Mouse (Mus musculus) MEL (cell line): ENCODE measurements around the gene Yrdc.

ENCODE experiments used
- CTCF ChIP-seq, 3 experiments: IDR thresholded peaks in 2 of 3; conservative IDR thresholded peaks in 1 of 3; 2 replicates each; pipeline ENCODE4 v1.5.1; 2011 to 2012; ENCODE audit warnings: low read length in 3 of 3, low read depth in 2 of 3, mild to moderate bottlenecking in 2 of 3, improper control_type of control experiment in 1 of 3, inconsistent platforms in 1 of 3, mixed read lengths in 1 of 3, moderate library complexity in 1 of 3; ENCODE audit not compliant: control insufficient read depth in 1 of 3, insufficient read depth in 1 of 3, poor library complexity in 1 of 3, severe bottlenecking in 1 of 3
- GATA1 ChIP-seq: IDR thresholded peaks from 2 replicates; pipeline ENCODE4 v1.6.1; 2011; ENCODE audit warnings: low read depth, low read length, improper control_type of control experiment
- HCFC1 ChIP-seq: IDR thresholded peaks from 2 replicates; pipeline ENCODE4 v1.6.1; 2012; ENCODE audit warnings: low read depth, mild to moderate bottlenecking, inconsistent platforms, low read length, improper control_type of control experiment, moderate library complexity
- MAFK ChIP-seq: IDR thresholded peaks from 2 replicates; pipeline ENCODE4 v1.6.1; 2011; ENCODE audit warnings: low read depth, mild to moderate bottlenecking, low read length, improper control_type of control experiment, borderline replicate concordance
- ZKSCAN1 ChIP-seq: IDR thresholded peaks from 2 replicates; pipeline ENCODE4 v1.6.1; 2012; ENCODE audit warnings: low read depth, mild to moderate bottlenecking, inconsistent platforms, low read length, improper control_type of control experiment, moderate library complexity

GRCm38 (mm10) chr4:124809136-124809883 is 41.2 kb upstream of the Yrdc start:
- no peak for TF ChIP-seq CTCF (IDR thresholded peaks at IDR 0.05 in 2 of 3, conservative IDR thresholded peaks at IDR 0.05 in 1 of 3; ENCODE audit: control insufficient read depth in 1 of 3, insufficient read depth in 1 of 3, low read depth in 2 of 3, low read length in 3 of 3, poor library complexity in 1 of 3, severe bottlenecking in 1 of 3)
- TF ChIP-seq GATA1: no peak
- no peak for TF ChIP-seq HCFC1
- TF ChIP-seq MAFK: no peak
- no peak for TF ChIP-seq ZKSCAN1
